Mouse (Mus musculus) testis, adult 2 months (tissue): ENCODE measurements around the gene Epha2.

Source experiments
- CTCF ChIP-seq: fragments of 200-500 bp; IDR thresholded peaks from 2 replicates; pipeline ENCODE4 v1.5.1; 2012; ENCODE audit warnings: low read depth, mild to moderate bottlenecking, inconsistent platforms, low read length, moderate library complexity; ENCODE audit not compliant: control insufficient read depth, insufficient read depth, insufficient replicate concordance
- POLR2A ChIP-seq: fragments of 200-500 bp; IDR thresholded peaks from 2 replicates; pipeline ENCODE4 v1.6.1; 2012; ENCODE audit warnings: low read depth, mild to moderate bottlenecking, inconsistent platforms, low read length, moderate library complexity; ENCODE audit not compliant: control insufficient read depth

DNA sequence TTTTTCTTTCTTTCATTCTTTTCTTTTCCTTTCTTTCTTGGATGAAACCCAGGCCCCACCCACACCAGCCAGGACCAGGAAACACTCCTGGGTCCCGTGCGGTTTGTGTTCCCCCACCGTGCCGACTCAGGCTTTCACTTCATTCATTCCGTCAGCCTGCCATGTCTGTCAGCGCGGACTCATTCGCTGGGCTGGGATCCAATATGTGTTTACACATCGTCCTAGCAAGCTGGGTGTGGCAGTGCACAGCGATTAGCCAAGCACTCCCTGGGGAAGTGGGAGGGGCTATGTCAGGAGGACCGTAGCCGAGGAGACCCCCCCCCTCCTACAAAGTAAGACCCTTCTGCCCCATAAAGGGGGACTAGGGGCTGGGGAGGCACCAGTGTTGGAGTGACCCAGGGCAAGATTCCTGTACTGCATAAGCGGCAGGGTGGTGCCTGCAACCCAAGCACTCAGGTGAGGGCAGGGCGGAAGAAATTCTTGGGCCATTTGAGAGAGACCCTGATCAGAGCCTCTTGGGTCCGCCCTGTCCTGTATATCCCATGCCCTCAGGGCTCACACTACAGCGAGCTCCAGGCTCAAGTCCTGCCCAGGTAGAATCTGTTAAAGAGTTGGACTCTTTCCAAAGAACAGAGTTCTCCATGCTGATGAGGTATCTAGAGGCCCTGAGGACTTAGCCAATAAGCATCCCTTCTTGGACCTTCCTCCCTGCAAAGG is 40.9 kb upstream of the Epha2 start:
- TF ChIP-seq CTCF: no peak
- TF ChIP-seq POLR2A: no peak
